Mouse (Mus musculus) olfactory bulb, adult 2 months (tissue): Measurements from ENCODE around the gene Asic2. TPM values are rescaled to one million over a fixed set of nuclear protein-coding genes. Genes with fewer than 3 reads are reported as not detected.
A peak's percentile ranks its signal among the peaks of the same experiment; 100 is the strongest.

Source experiments
- H3K27ac ChIP-seq: fragments of 200-500 bp; 2 replicates; pipeline ENCODE4 v1.5.1; 2012; ENCODE audit warnings: low read depth, low read length; ENCODE audit not compliant: insufficient read depth
- H3K4me1 ChIP-seq: fragments of 200-500 bp; 2 replicates; pipeline ENCODE4 v1.6.1; 2012; ENCODE audit warnings: low read length; ENCODE audit not compliant: control insufficient read depth, insufficient read depth
- H3K4me3 ChIP-seq: fragments of 200-500 bp; 2 replicates; pipeline ENCODE4 v1.5.1; 2012; ENCODE audit warnings: mild to moderate bottlenecking, low read depth, low read length, moderate library complexity; ENCODE audit not compliant: insufficient read depth
- CTCF ChIP-seq: fragments of 200-500 bp; IDR thresholded peaks from 2 replicates; pipeline ENCODE4 v1.5.1; 2012; ENCODE audit warnings: low read depth, mild to moderate bottlenecking, low read length, moderate library complexity; ENCODE audit not compliant: insufficient read depth
- POLR2A ChIP-seq: fragments of 200-500 bp; IDR thresholded peaks from 2 replicates; pipeline ENCODE4 v1.6.1; 2012; ENCODE audit warnings: mild to moderate bottlenecking, low read depth, low read length, moderate library complexity; ENCODE audit not compliant: insufficient read depth
- WGBS: fragments of 180-500 bp; shearing (Covaris S2); methylation state at CpG from one replicate; pipeline ENCODE4 v1.1.7; 2018; 5-methylcytosine and 5-hydroxymethylcytosine counted together
- polyA plus RNA-seq: library from polyadenylated mRNA; stranded (reverse); fragments of >200 nt; gene quantifications from 2 replicates; pipeline ENCODE4 v1.2.4, GENCODE M21; 2012; ENCODE audit warnings: low replicate concordance; ENCODE audit not compliant: missing spikeins, insufficient read depth, insufficient read length

Asic2 gene
- polyA plus RNA-seq: not detected in 2 replicates

DNA sequence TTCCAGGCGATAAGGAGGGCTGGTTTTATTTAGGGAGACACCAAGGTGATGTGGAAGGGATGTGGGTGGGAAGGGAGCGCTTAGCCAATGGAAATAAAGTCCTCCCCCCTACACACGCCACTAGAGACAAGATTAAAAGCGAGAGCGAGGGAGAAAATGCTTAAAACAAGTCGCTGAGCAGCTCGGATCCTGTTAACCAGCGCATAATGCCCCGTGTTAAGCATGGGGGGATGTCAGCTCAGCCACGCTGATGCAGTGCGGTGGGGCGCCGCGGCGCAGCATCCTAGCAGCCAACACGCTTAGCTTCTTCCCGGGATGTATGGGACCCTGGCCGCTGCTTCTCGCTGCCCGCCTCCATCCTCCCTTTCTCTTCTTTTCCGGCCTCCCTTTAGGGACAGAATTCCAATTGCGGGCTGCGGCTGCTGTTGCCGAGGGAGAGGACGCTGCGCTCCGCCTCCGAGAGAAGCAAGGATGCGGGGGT lies at the start of gene Asic2:
TSS of gene Asic2 (minus strand) at position 57 of the 481 bp plus-strand sequence.
- H3K4me3 ChIP-seq: peak within 1 kb of the TSS; percentile 53
- TF ChIP-seq CTCF (no peak), POLR2A (peak; percentile 50; the same call in 1 of the 2 replicates)
- peaks cover 24% of the 10 kb centered on the region for H3K4me1 ChIP-seq
- 1% methylated on average over 29 of the region's 29 CpGs for WGBS
- peak within 1 kb of the TSS; percentile 72 for H3K27ac ChIP-seq

DNA sequence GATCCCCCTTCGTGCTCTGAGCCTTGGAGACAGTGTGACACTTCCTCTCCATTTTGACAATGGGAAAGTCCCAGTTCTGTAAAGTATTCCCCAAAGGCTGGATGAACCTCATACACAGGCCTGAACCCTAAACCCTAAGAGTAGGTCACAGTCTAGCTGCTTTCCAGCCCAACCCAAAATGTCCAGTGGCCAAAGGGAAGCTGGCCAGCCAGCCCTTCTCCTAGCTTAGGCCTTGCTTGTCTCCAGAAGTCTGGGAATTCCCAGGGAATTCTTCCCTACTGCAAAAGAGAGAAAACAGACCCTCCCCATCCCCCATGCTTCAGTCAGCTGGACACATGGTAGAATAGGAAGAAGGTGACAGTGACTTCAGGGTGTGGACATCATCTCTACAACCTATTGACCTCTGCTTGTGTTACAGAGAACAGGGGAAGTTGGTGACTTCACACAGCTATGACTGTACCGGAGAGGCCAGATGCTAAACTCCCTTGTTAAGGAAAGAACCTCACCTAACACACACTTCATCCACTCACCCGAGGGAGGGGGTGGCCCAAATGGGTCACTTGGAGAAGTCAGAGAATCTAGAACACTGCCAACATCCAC lies 48.0 kb upstream of the Asic2 start:
- H3K4me3 ChIP-seq: no peak overlapping the region
- TF ChIP-seq POLR2A: no peak
- TF ChIP-seq CTCF: no peak
- H3K27ac ChIP-seq: no peak overlapping the region
- peaks cover 2% of the 10 kb centered on the region; the same call in 1 of the 2 replicates for H3K4me1 ChIP-seq
- WGBS: 87% methylated on average over 3 of the region's 3 CpGs

DNA sequence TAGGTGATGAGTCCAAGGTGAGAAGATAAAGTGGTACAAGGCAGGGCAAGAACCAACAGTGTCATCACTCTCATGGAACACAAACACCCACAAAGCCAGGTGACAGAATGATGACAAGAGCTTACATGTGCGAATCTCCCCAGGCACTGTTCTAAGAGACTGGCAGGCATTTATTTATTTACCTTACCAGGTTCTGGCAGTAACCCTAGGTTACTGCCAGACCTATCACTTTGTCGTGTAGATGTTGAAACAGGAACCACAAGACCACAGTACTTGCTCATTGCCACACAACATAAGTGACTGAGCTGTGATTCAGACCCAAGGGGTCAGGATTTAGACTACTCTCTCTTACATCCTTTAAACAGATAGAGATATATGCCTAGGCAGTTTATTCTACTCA lies 46.8 kb upstream of the Asic2 start:
- 74% methylated on average over 2 of the region's 2 CpGs for WGBS
- TF ChIP-seq POLR2A (no peak), CTCF (no peak)

DNA sequence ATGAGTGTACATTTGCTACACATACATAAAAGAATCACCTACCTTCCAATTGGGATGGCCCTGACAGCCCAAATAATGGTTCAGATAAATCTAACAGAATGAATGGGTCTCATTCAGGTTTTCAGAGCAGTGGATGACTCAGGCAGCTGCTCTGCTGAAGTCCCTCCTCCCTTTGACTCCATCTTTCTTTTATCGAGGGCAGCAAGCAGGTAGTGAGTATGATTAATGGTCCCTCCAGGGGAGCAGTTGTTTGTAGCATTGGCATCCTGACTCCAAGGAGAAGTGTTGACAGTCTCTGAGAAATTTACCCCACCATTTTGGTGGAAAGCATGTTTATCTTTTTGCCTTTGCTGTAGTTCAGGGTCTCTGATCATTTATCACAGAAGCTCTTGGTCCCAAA lies 45.5 kb upstream of the Asic2 start:
- 67% methylated on average over 1 of the region's 1 CpGs for WGBS
- no peak overlapping the region for H3K4me3 ChIP-seq
- H3K27ac ChIP-seq: no peak overlapping the region
- peaks cover 2% of the 10 kb centered on the region; the same call in 1 of the 2 replicates for H3K4me1 ChIP-seq
- TF ChIP-seq POLR2A: no peak
- no peak for TF ChIP-seq CTCF

More for the DNA sequence above, 46.8 kb upstream of the Asic2 start:
- peaks cover 2% of the 10 kb centered on the region; the same call in 1 of the 2 replicates for H3K4me1 ChIP-seq
- H3K4me3 ChIP-seq: no peak overlapping the region
- H3K27ac ChIP-seq: no peak overlapping the region

DNA sequence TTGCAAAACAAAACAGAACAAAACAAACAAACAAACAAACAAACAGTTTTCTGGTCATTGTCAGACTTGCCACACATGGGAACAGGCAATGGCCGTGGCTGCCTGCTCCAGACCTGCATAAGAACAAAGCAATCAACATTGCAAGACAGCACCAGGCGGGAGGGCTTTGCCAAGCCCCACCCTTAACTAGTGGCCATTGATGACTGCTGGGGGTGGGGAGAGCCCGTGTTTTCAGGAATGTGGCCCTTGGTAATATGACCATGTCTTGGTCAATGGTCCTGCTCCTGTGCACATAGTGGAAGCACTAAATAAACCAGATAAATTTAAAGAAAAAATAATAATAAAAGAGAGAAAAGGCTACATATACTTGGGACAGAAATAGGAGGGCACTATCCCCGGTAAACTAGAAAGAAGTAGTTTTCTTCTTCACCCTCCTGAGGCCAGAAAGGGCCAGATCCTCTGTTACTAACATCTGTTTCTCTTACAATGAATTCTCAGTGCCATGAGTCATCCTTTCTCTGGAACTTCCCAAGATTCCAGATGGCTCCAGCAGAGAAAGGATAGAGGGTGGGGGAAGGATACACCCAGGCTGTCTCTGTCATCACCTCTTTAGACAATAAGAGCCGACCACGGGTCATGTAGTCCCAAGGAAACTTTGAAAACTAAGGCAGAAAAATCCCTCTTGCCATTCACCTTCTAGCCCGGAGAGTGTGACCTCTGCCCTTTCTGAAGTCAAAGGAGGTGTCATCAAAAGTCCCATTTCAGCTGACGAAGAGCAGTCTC lies 43.3 kb upstream of the Asic2 start:
- WGBS: 61% methylated on average over 8 of the region's 8 CpGs
- Histone ChIP-seq H3K27ac (no peak overlapping the region), H3K4me1 (peaks cover 2% of the 10 kb centered on the region; the same call in 1 of the 2 replicates), H3K4me3 (no peak overlapping the region)
- no peak for TF ChIP-seq POLR2A
- TF ChIP-seq CTCF: no peak

DNA sequence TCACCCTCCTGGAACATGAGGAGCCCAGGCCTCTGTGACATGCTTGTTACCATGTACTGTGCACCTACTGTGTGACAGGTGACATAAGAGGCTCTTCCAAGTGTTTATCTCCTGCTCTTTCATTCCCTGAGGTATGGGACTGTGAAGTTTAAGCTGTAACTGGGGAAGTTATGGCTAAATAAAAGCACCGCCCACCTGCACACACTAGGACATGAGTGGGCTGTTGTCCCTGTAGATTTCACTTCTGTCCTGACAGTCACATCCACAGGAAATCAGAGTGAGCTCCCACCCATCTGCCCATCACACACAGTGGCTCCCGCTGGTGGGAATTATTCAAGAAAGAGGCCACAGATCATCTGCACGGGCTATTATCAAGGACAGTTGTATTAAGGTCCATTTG lies 41.9 kb upstream of the Asic2 start:
- H3K27ac ChIP-seq: no peak overlapping the region
- H3K4me1 ChIP-seq: peaks cover 2% of the 10 kb centered on the region; the same call in 1 of the 2 replicates
- TF ChIP-seq CTCF: no peak
- H3K4me3 ChIP-seq: no peak overlapping the region
- 96% methylated on average over 3 of the region's 3 CpGs for WGBS

DNA sequence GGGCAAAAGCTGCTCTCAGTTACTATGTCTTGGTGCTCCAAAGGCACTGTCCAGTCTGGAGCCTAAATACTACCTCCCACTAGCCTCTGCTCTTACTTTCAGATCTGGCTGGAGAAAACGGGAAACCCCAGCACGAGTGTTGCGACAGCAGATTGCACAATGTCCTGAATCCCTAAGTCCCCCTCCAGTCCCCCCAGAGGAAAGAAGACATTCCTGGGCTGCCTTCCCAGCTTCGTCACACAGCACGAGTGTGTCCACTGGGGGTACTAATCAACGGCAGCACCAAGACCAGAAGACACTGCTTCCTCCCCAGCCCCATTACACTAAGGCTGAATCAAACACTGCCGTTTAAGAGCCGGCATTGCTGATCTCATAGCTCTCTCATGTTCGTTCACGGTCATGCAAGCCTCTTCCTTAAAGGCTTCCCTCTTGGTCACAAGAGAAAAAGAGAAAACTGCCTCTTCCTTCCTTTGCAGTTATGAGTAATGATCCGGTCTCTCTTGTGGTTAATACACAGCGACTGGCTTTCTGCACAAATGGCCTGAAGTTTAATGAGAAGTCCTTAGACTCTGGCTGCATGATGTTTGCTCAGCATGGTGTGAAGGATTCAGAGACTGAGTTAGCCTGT lies 38.7 kb upstream of the Asic2 start:
- WGBS: 31% methylated on average over 12 of the region's 12 CpGs
- H3K4me1 ChIP-seq: peaks cover 2% of the 10 kb centered on the region; the same call in 1 of the 2 replicates

DNA sequence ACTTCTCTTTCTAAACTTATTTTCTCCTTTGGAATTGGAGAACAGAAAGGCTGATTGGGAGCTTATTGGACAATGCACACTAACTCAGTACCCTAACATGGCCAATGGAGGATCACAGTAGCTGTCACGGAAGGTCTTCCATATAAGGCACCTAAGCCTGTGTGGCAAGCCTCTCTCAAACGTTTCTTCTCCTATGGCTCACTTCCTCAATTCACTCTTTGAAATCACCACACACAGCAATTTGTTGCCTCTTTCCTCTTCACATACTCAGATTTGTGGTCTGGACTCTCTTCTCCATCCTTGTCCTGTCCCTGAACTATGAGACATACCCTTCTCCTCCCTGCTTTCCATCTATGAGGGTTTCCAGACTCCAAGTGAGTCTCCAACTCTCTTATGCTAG lies 36.6 kb upstream of the Asic2 start:
- 80% methylated on average over 2 of the region's 2 CpGs for WGBS

More for the DNA sequence above, 38.7 kb upstream of the Asic2 start:
- H3K27ac ChIP-seq: no peak overlapping the region
- TF ChIP-seq POLR2A: no peak
- no peak for TF ChIP-seq CTCF
- H3K4me3 ChIP-seq: no peak overlapping the region

DNA sequence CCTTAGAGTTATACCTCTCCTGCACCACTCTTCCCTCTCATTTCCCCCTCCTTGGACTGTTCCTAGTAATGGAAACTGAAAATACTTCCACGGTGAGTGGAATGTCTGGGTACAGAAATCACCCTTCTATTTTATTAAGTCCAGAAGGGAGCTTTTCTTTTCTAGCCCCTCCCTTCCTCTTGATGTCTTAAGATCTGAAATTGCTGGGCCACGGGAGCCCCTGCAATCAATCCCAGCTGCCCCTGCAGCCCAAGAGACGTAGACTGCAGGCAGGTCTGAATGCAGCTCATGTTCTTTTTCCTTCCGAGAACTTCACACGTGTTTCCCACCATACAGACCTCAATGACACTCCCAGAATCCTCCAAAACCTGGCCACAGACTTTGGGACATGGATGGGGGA lies 32.3 kb upstream of the Asic2 start:
- no peak overlapping the region for H3K4me3 ChIP-seq
- H3K27ac ChIP-seq: no peak overlapping the region
- TF ChIP-seq CTCF (no peak), POLR2A (no peak)
- WGBS: 73% methylated on average over 5 of the region's 5 CpGs
- no peaks in the 10 kb centered on the region for H3K4me1 ChIP-seq

More for the DNA sequence above, 36.6 kb upstream of the Asic2 start:
- H3K4me1 ChIP-seq: no peaks in the 10 kb centered on the region
- no peak overlapping the region for H3K4me3 ChIP-seq
- no peak overlapping the region for H3K27ac ChIP-seq
- TF ChIP-seq POLR2A (no peak), CTCF (no peak)
